Mouse (Mus musculus) forebrain, embryonic 16.5 days (tissue): ENCODE results near the gene Paip2b. TPM values are rescaled to one million over a fixed set of nuclear protein-coding genes. Genes with fewer than 3 reads are reported as not detected.

Experiments
- ATAC-seq: fragments of 200-750 bp; cut with Nextera tagmentation; 2 replicates; pipeline ENCODE4 v1.8.0; 2017; ENCODE audit warnings: mild to moderate bottlenecking, moderate library complexity
- H3K27ac ChIP-seq: fragments of 300-500 bp; sonication (generic); 2 replicates; pipeline ENCODE4 v1.5.1; 2014; ENCODE audit warnings: low read length, control low read depth
- H3K27me3 ChIP-seq: fragments of 300-500 bp; sonication (generic); replicated peaks from 2 replicates; pipeline ENCODE4 v1.6.1; 2014; ENCODE audit warnings: low read length; ENCODE audit not compliant: control insufficient read depth, insufficient read depth
- H3K36me3 ChIP-seq: fragments of 300-500 bp; sonication (generic); 2 replicates; pipeline ENCODE4 v1.6.1; 2014; ENCODE audit not compliant: control insufficient read depth, insufficient read depth
- H3K4me1 ChIP-seq: fragments of 300-500 bp; sonication (generic); replicated peaks from 2 replicates; pipeline ENCODE4 v1.6.1; 2014; ENCODE audit warnings: low read length; ENCODE audit not compliant: control insufficient read depth, insufficient read depth
- H3K4me2 ChIP-seq: fragments of 300-500 bp; sonication (generic); 2 replicates; pipeline ENCODE4 v1.6.1; 2014; ENCODE audit warnings: mild to moderate bottlenecking, low read length, control low read depth
- H3K4me3 ChIP-seq: fragments of 300-500 bp; sonication (generic); replicated peaks from 2 replicates; pipeline ENCODE4 v1.5.1; 2014; ENCODE audit warnings: mild to moderate bottlenecking, low read length, control low read depth
- H3K9ac ChIP-seq: fragments of 300-500 bp; sonication (generic); replicated peaks from 2 replicates; pipeline ENCODE4 v1.6.1; 2014; ENCODE audit warnings: low read depth, low read length, control low read depth
- H3K9me3 ChIP-seq: fragments of 300-500 bp; sonication (generic); 2 replicates; pipeline ENCODE4 v1.6.1; 2016; ENCODE audit warnings: low read length; ENCODE audit not compliant: control insufficient read depth
- WGBS: fragments of 180-500 bp; shearing (Covaris S2); extraction: QIAGEN DNeasy Blood & Tissue Kit; methylation state at CpG from one replicate; pipeline ENCODE4 v1.1.7; 2014; 5-methylcytosine and 5-hydroxymethylcytosine counted together
- polyA plus RNA-seq: library from polyadenylated mRNA; unstranded; fragments of >200 nt; fragmentation: Nextera tagmentation; extraction: Ambion mirVana; gene quantifications from 2 replicates; pipeline ENCODE4 v1.2.1, GENCODE M21; 2015

Paip2b gene
- polyA plus RNA-seq, 1 experiment from 2014 or later: 50.2 TPM

GRCm38 (mm10) chr6:83788554-83788953 lies 43.0 kb downstream of the Paip2b start:
- no peak overlapping the region for H3K4me2 ChIP-seq
- H3K9ac ChIP-seq: no peak overlapping the region
- no peak overlapping the region for H3K4me3 ChIP-seq
- no peaks in the 10 kb centered on the region for H3K36me3 ChIP-seq
- no peak overlapping the region for H3K27ac ChIP-seq
- H3K4me1 ChIP-seq: no peaks in the 10 kb centered on the region
- H3K9me3 ChIP-seq: no peaks in the 10 kb centered on the region
- 0 out of 2 replicates have a peak, but pooled peaks cover 2% of the 10 kb centered on the region for H3K27me3 ChIP-seq
- ATAC-seq: no peak
- WGBS: 23% methylated on average over 7 of the region's 7 CpGs

DNA sequence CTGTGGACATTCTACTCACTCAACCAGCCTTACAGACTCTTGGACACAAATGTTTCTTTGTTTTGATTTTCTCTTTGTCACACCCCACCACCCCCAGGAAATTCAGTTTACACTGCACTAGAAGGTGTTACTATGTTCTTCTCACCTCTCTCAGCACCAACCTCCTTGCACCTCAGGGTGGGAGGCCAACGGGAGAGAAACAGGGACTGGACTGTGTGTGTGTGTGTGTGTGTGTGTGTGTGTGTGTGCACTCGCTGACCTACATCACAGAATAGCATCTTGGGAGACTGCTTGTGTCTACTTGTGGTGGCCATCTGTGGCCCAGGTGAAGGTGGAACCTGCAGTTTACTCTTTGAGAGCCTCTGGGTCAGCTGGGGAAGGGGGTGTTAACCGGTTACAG lies 45.1 kb downstream of the Paip2b start:
- 75% methylated on average over 3 of the region's 3 CpGs for WGBS
- Histone ChIP-seq H3K9me3 (no peaks in the 10 kb centered on the region), H3K27me3 (0 out of 2 replicates have a peak, but pooled peaks cover 2% of the 10 kb centered on the region), H3K9ac (no peak overlapping the region), H3K4me2 (no peak overlapping the region), H3K36me3 (no peaks in the 10 kb centered on the region), H3K27ac (no peak overlapping the region), H3K4me3 (no peak overlapping the region), H3K4me1 (no peaks in the 10 kb centered on the region)
- no peak for ATAC-seq

DNA sequence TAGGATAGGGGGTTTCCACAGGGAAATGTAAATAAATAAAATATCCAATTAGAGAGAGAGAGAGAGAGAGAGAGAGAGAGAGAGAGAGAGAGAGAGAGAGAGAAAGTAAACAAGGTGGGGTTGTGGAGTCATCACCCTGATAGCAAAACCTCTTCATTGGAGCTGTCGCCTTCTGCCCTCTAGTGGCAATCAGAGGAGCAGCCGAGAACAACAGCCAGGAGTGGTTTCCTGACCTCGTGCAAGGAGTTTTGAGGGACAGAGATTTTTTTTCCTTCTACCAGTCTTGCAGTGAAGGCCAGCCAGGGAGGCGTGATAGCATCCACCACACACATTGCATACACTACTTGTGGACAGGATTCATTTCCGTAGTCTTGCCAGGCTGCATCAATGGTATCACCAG lies 52.5 kb downstream of the Paip2b start:
- H3K4me3 ChIP-seq: no peak overlapping the region
- no peaks in the 10 kb centered on the region for H3K36me3 ChIP-seq
- H3K9me3 ChIP-seq: no peaks in the 10 kb centered on the region
- peaks cover 14% of the 10 kb centered on the region for H3K4me1 ChIP-seq
- H3K27ac ChIP-seq: no peak overlapping the region
- no peak overlapping the region for H3K9ac ChIP-seq
- no peaks in the 10 kb centered on the region for H3K27me3 ChIP-seq
- 6% methylated on average over 5 of the region's 5 CpGs for WGBS
- H3K4me2 ChIP-seq: no peak overlapping the region
- ATAC-seq: no peak

DNA sequence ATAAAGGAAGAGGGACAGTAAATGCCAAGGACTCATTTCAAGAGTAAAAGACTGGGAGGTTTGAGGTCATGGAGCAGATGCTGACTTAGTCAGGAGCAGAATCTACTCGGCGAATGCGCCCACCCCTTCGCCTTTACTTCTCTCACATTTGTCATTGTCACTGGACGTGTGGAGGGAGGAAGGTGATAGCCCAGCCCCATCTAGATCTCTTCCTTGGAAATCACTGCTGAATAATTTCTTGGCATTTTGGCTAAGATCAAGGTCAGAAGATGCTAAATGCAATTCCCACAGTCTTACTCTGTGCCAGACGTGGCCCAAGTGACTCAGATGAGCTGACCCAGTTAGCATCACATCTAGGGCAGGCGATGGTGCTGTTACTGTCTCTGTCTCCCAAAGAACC lies 53.2 kb downstream of the Paip2b start:
- H3K9me3 ChIP-seq: no peaks in the 10 kb centered on the region
- H3K4me2 ChIP-seq: no peak overlapping the region
- H3K4me3 ChIP-seq: no peak overlapping the region
- ATAC-seq: no peak
- no peak overlapping the region for H3K9ac ChIP-seq
- no peak overlapping the region for H3K27ac ChIP-seq
- WGBS: 89% methylated on average over 7 of the region's 7 CpGs
- H3K4me1 ChIP-seq: peaks cover 21% of the 10 kb centered on the region
- no peaks in the 10 kb centered on the region for H3K27me3 ChIP-seq
- no peaks in the 10 kb centered on the region for H3K36me3 ChIP-seq

DNA sequence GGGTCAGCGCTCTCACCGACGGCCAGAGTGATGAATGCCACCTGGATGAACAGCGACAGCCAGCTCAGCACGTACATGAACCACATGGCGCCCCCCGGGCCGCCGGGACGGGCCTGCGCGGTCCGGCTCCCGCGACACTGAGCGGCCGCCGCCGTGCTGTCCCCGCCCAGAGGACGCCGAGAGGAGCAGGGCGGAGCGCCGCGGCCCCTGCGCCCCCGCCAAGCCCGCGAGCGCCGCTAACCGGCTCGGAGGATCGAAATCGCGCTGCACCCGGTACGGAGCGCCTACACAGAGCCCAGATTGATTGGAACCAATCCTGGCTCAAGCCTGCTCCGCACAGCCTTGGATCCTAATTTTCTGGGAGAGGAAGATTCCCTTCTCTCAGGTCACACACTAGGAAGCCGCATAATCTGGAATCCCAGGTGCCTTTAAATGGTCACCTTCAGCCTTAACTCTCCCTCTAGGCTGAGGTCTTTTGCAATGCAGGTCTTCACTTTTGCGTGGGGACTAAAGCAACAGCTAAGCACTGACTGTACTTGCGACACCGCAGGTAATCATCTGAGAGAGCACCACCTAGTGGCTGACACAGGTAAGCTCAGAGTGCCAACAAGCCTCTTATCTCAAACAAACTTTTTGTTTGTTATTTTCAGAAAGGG lies 55.8 kb downstream of the Paip2b start, which contains the start of gene Tex261:
TSS of gene Tex261 (minus strand) at position 176 of the 656 bp plus-strand sequence.
- ATAC-seq: peak; percentile 99
- peaks cover 21% of the 10 kb centered on the region for H3K4me1 ChIP-seq
- H3K9me3 ChIP-seq: no peaks in the 10 kb centered on the region
- H3K36me3 ChIP-seq: no peaks in the 10 kb centered on the region; the same call in 1 of the 2 replicates
- WGBS: under 1% methylated on average over 45 of the region's 45 CpGs
- peak within 1 kb of the TSS; percentile 62 for H3K4me2 ChIP-seq
- peak within 1 kb of the TSS; percentile 92 for H3K9ac ChIP-seq
- H3K4me3 ChIP-seq: peak within 1 kb of the TSS; percentile 88
- H3K27me3 ChIP-seq: no peaks in the 10 kb centered on the region
- H3K27ac ChIP-seq: peak within 1 kb of the TSS; percentile 62

GRCm38 (mm10) chr6:83774781-83775563 lies 56.6 kb downstream of the Paip2b start:
- peak; percentile 39 for ATAC-seq
- H3K27ac ChIP-seq: peak overlapping the region; percentile 62
- no peaks in the 10 kb centered on the region for H3K27me3 ChIP-seq
- H3K9ac ChIP-seq: peak overlapping the region; percentile 92
- H3K4me1 ChIP-seq: peaks cover 21% of the 10 kb centered on the region
- H3K9me3 ChIP-seq: no peaks in the 10 kb centered on the region
- 1% methylated on average over 14 of the region's 14 CpGs for WGBS
- H3K4me3 ChIP-seq: peak overlapping the region; percentile 88
- H3K4me2 ChIP-seq: peak overlapping the region; percentile 62
- no peaks in the 10 kb centered on the region; the same call in 1 of the 2 replicates for H3K36me3 ChIP-seq

GRCm38 (mm10) chr6:83774126-83774525 lies 57.4 kb downstream of the Paip2b start:
- Histone ChIP-seq H3K27ac (no peak overlapping the region), H3K9me3 (no peaks in the 10 kb centered on the region), H3K4me2 (peak overlapping the region; percentile 62), H3K4me3 (no peak overlapping the region), H3K36me3 (no peaks in the 10 kb centered on the region; the same call in 1 of the 2 replicates), H3K9ac (no peak overlapping the region), H3K27me3 (no peaks in the 10 kb centered on the region), H3K4me1 (peaks cover 21% of the 10 kb centered on the region)
- ATAC-seq: no peak
- WGBS: 62% methylated on average over 9 of the region's 9 CpGs

- Histone ChIP-seq H3K9ac (no peak overlapping the region), H3K9me3 (no peaks in the 10 kb centered on the region), H3K4me1 (peaks cover 1% of the 10 kb centered on the region), H3K36me3 (no peaks in the 10 kb centered on the region; the same call in 1 of the 2 replicates), H3K27me3 (peaks cover 7% of the 10 kb centered on the region), H3K4me2 (no peak overlapping the region), H3K27ac (no peak overlapping the region), H3K4me3 (no peak overlapping the region)
- WGBS: 88% methylated on average over 5 of the region's 5 CpGs
- no peak for ATAC-seq
Observed at GRCm38 (mm10) chr6:83768485-83768884, 63.1 kb downstream of the Paip2b start.

GRCm38 (mm10) chr6:83766982-83767381 lies 64.6 kb downstream of the Paip2b start:
- no peak for ATAC-seq
- H3K4me3 ChIP-seq: no peak overlapping the region
- no peaks in the 10 kb centered on the region for H3K9me3 ChIP-seq
- H3K27me3 ChIP-seq: peaks cover 19% of the 10 kb centered on the region
- WGBS: 89% methylated on average over 3 of the region's 3 CpGs
- no peak overlapping the region for H3K4me2 ChIP-seq
- no peak overlapping the region for H3K27ac ChIP-seq
- peaks cover 7% of the 10 kb centered on the region for H3K4me1 ChIP-seq
- H3K36me3 ChIP-seq: no peaks in the 10 kb centered on the region; the same call in 1 of the 2 replicates
- H3K9ac ChIP-seq: no peak overlapping the region
